ENCODE assay signal across 10 mouse cellular contexts in genomic region chr2:21002538-21002937, GRCm38 (mm10). TPM values are rescaled to one million over a fixed set of nuclear protein-coding genes. Genes with fewer than 3 reads are reported as not detected.
DNase-seq lines count a peak whose midpoint lies in the region; ATAC-seq and TF ChIP-seq lines count a peak whose summit lies in the region.
"Had no signal": no experiment of that assay in that cellular context is flagged by ENCODE, and none has a peak within 500 bp of the region (broad histone marks: within the 10 kb centered on the region; RNA-seq: fewer than 3 reads in every experiment).

No protein-coding gene starts in this region.

- H3K4me3 ChIP-seq in heart, embryonic 12.5 days = no peak overlapping the region
- no peak overlapping the region for H3K4me3 ChIP-seq in midbrain, postnatal 0 days (ENCODE audit: low read depth, low read length)
- H3K4me3 ChIP-seq in embryonic facial prominence, embryonic 10.5 days = no peak overlapping the region
- H3K4me3 ChIP-seq: heart, embryonic 15.5 days had no signal

- no peak overlapping the region for H3K4me2 ChIP-seq in heart, embryonic 12.5 days
- no peak overlapping the region for H3K4me2 ChIP-seq in midbrain, postnatal 0 days (ENCODE audit: low read depth, low read length, poor library complexity, severe bottlenecking)
- H3K4me2 ChIP-seq: heart, embryonic 15.5 days had no signal

- WGBS in heart, embryonic 12.5 days = 79% methylated on average over 8 of the region's 8 CpGs
- WGBS in midbrain, postnatal 0 days = 80% methylated on average over 8 of the region's 8 CpGs
- WGBS in embryonic facial prominence, embryonic 10.5 days = 89% methylated on average over 8 of the region's 8 CpGs

- no peak for ATAC-seq in heart, embryonic 12.5 days (ENCODE audit: insufficient number of reproducible peaks, low FRiP score)
- peak; percentile 58; the same call in 1 of the 2 replicates for ATAC-seq in midbrain, postnatal 0 days (ENCODE audit: low FRiP score)
- ATAC-seq in monocyte, adult 5-6 weeks (replicated peaks; ENCODE audit: insufficient number of reproducible peaks, low FRiP score, low TSS enrichment, poor library complexity, severe bottlenecking) = no peak

- no peaks in the 10 kb centered on the region for H3K9me3 ChIP-seq in heart, embryonic 12.5 days (replicated peaks)
- no peaks in the 10 kb centered on the region for H3K9me3 ChIP-seq in midbrain, postnatal 0 days (ENCODE audit: low read length)
- H3K9me3 ChIP-seq in embryonic facial prominence, embryonic 10.5 days = no peaks in the 10 kb centered on the region
- H3K9me3 ChIP-seq: heart, embryonic 15.5 days had no signal

- no peaks in the 10 kb centered on the region for H3K36me3 ChIP-seq in heart, embryonic 12.5 days
- H3K36me3 ChIP-seq in midbrain, postnatal 0 days (ENCODE audit: insufficient read depth, low read length) = no peaks in the 10 kb centered on the region
- no peaks in the 10 kb centered on the region for H3K36me3 ChIP-seq in embryonic facial prominence, embryonic 10.5 days (replicated peaks)
- H3K36me3 ChIP-seq: heart, embryonic 15.5 days had no signal

- H3K4me1 ChIP-seq in heart, embryonic 12.5 days (replicated peaks) = peaks cover 5% of the 10 kb centered on the region; the same call in 1 of the 2 replicates
- no peaks in the 10 kb centered on the region for H3K4me1 ChIP-seq in midbrain, postnatal 0 days (ENCODE audit: insufficient read depth, low read length)
- H3K4me1 ChIP-seq in embryonic facial prominence, embryonic 10.5 days = 0 out of 2 replicates have a peak, but pooled peaks cover 3% of the 10 kb centered on the region

- DNase-seq in heart, adult 11 months = peak; percentile 93
- DNase-seq in cerebellum, adult 18-20 months = peak; percentile 32 to 35
- peak; percentile 46 to 48 for DNase-seq in heart, postnatal 10 days
- peak; percentile 72 for DNase-seq in midbrain, postnatal 0 days (ENCODE audit: low spot score)
- no peak for DNase-seq in embryonic facial prominence, embryonic 10.5 days (ENCODE audit: low spot score)
- DNase-seq in adrenal gland, adult (ENCODE audit: inconsistent age in 2 of 2, low spot score in 1 of 2) = no peak
- DNase-seq: adrenal gland, postnatal 25 days had no signal

- no peak for TF ChIP-seq CTCF in midbrain, postnatal 0 days (IDR thresholded peaks at IDR 0.05)

- H3K27me3 ChIP-seq in heart, embryonic 12.5 days (replicated peaks) = no peaks in the 10 kb centered on the region
- H3K27me3 ChIP-seq in midbrain, postnatal 0 days (ENCODE audit: insufficient read depth, low read length) = no peaks in the 10 kb centered on the region
- no peaks in the 10 kb centered on the region for H3K27me3 ChIP-seq in embryonic facial prominence, embryonic 10.5 days (replicated peaks; ENCODE audit: low read depth, poor library complexity, severe bottlenecking)
- H3K27me3 ChIP-seq: heart, embryonic 15.5 days had no signal

- no peak overlapping the region for H3K9ac ChIP-seq in heart, embryonic 12.5 days
- no peak overlapping the region for H3K9ac ChIP-seq in midbrain, postnatal 0 days (replicated peaks; ENCODE audit: low read length, poor library complexity, severe bottlenecking)
- H3K9ac ChIP-seq: heart, embryonic 15.5 days had no signal

- H3K27ac ChIP-seq in heart, embryonic 12.5 days (ENCODE audit: poor library complexity, severe bottlenecking) = no peak overlapping the region
- H3K27ac ChIP-seq in midbrain, postnatal 0 days (ENCODE audit: low read depth, low read length) = no peak overlapping the region
- H3K27ac ChIP-seq in embryonic facial prominence, embryonic 10.5 days (replicated peaks) = no peak overlapping the region
- H3K27ac ChIP-seq: heart, embryonic 15.5 days had no signal

- intact Hi-C loops in heart, postnatal 10 days (cut with DNase I) = no loop called here

RNA-seq across cellular contexts. Expression of gene Arhgap21, which starts 33.9 kb away (rescaled TPM):
- polyA plus RNA-seq in heart, embryonic 12.5 days (2016; fragmentation: Nextera tagmentation; extraction: Ambion mirVana) = 28.2 and 32.2 TPM in 2 replicates
- 100 to 1,000 TPM; 105 to 112 TPM for total RNA-seq in heart, postnatal 10 days (2021)
- 81.8 and 108 TPM in 2 replicates for total RNA-seq in midbrain, postnatal 0 days (2014; rRNA removed)
- 24.2 and 31.6 TPM in 2 replicates for polyA plus RNA-seq in midbrain, postnatal 0 days (2015; fragmentation: Nextera tagmentation; extraction: Ambion mirVana)
- polyA plus RNA-seq in embryonic facial prominence, embryonic 10.5 days (2016; fragmentation: Nextera tagmentation; extraction: Ambion mirVana) = 15.7 and 23.1 TPM in 2 replicates
- total RNA-seq in monocyte, adult 5-6 weeks (2017) = 11.1 to 28.0 TPM (median 16.4 TPM) in 3 replicates

Comparison
In these comparisons a context has a peak if more than half of its experiments do, and no peak if none do; other contexts are left out.
1. DNase-seq: peak in heart, adult 11 months (single experiment), cerebellum, adult 18-20 months (2 of 2), heart, postnatal 10 days (2 of 2) and midbrain, postnatal 0 days (single experiment); none in embryonic facial prominence, embryonic 10.5 days (single experiment) and adrenal gland, adult (0 of 2).